Mouse (Mus musculus): Measurements from ENCODE around the gene Cep170. TPM values are rescaled to one million over a fixed set of nuclear protein-coding genes. Genes with fewer than 3 reads are reported as not detected.

Gene Cep170
- total and polyA plus RNA-seq, 2 experiments from 2014 or later, result 7.1 to 18.8 TPM

GRCm38 (mm10) chr1:176700226-176700625, 113.6 kb downstream of the Cep170 start:
- Histone ChIP-seq H3K4me3 (ENCODE audit: low read depth, low read length) (no peak overlapping the region), H3K4me2 (ENCODE audit: low read depth, low read length) (no peak overlapping the region), H3K4me1 (ENCODE audit: control insufficient read depth, insufficient read depth) (no peaks in the 10 kb centered on the region), H3K36me3 (replicated peaks; ENCODE audit: control insufficient read depth, insufficient read depth, low read length) (no peaks in the 10 kb centered on the region), H3K9me3 (replicated peaks; ENCODE audit: control insufficient read depth, low read length) (no peaks in the 10 kb centered on the region), H3K27me3 (ENCODE audit: control insufficient read depth, insufficient read depth, low read length) (no peaks in the 10 kb centered on the region), H3K9ac (replicated peaks; ENCODE audit: low read depth, low read length) (no peak overlapping the region), H3K27ac (ENCODE audit: low read depth) (no peak overlapping the region)
- ATAC-seq (ENCODE audit: insufficient read depth, low read depth) (no peak), DNase-seq (ENCODE audit: low spot score) (no peak)
- TF ChIP-seq CTCF (IDR thresholded peaks at IDR 0.05; ENCODE audit: low read depth) (no peak), EP300 (IDR thresholded peaks at IDR 0.05; ENCODE audit: low read depth) (no peak)
- 94% methylated on average over 1 of the region's 1 CpGs for WGBS

GRCm38 (mm10) chr1:176699793-176700192, 114.1 kb downstream of the Cep170 start:
- DNase-seq (ENCODE audit: low spot score) (no peak), ATAC-seq (ENCODE audit: insufficient read depth, low read depth) (no peak)
- no peaks in the 10 kb centered on the region for H3K27me3 ChIP-seq (ENCODE audit: control insufficient read depth, insufficient read depth, low read length)
- H3K27ac ChIP-seq (ENCODE audit: low read depth), result no peak overlapping the region
- H3K4me3 ChIP-seq (ENCODE audit: low read depth, low read length), result no peak overlapping the region
- no peaks in the 10 kb centered on the region for H3K9me3 ChIP-seq (replicated peaks; ENCODE audit: control insufficient read depth, low read length)
- H3K36me3 ChIP-seq (replicated peaks; ENCODE audit: control insufficient read depth, insufficient read depth, low read length), result no peaks in the 10 kb centered on the region
- no peaks in the 10 kb centered on the region for H3K4me1 ChIP-seq (ENCODE audit: control insufficient read depth, insufficient read depth)
- TF ChIP-seq EP300 (IDR thresholded peaks at IDR 0.05; ENCODE audit: low read depth), result no peak
- TF ChIP-seq CTCF (IDR thresholded peaks at IDR 0.05; ENCODE audit: low read depth), result peak; percentile 67
- H3K4me2 ChIP-seq (ENCODE audit: low read depth, low read length), result no peak overlapping the region
- H3K9ac ChIP-seq (replicated peaks; ENCODE audit: low read depth, low read length), result no peak overlapping the region

- Histone ChIP-seq H3K9me3 (replicated peaks; ENCODE audit: control insufficient read depth, low read length) (no peaks in the 10 kb centered on the region), H3K4me3 (ENCODE audit: low read depth, low read length) (no peak overlapping the region), H3K9ac (replicated peaks; ENCODE audit: low read depth, low read length) (no peak overlapping the region), H3K27me3 (ENCODE audit: control insufficient read depth, insufficient read depth, low read length) (no peaks in the 10 kb centered on the region), H3K4me1 (ENCODE audit: control insufficient read depth, insufficient read depth) (no peaks in the 10 kb centered on the region), H3K27ac (ENCODE audit: low read depth) (no peak overlapping the region), H3K36me3 (replicated peaks; ENCODE audit: control insufficient read depth, insufficient read depth, low read length) (no peaks in the 10 kb centered on the region), H3K4me2 (ENCODE audit: low read depth, low read length) (no peak overlapping the region)
- DNase-seq (ENCODE audit: low spot score) (peak; percentile 11), ATAC-seq (ENCODE audit: insufficient read depth, low read depth) (no peak)
- WGBS, result 67% methylated on average over 3 of the region's 3 CpGs
- no peak for TF ChIP-seq EP300 (IDR thresholded peaks at IDR 0.05; ENCODE audit: low read depth)
- peak; percentile 38 for TF ChIP-seq CTCF (IDR thresholded peaks at IDR 0.05; ENCODE audit: low read depth)
Measured at GRCm38 (mm10) chr1:176698647-176699046, 115.2 kb downstream of the Cep170 start.

- no peak overlapping the region for H3K27ac ChIP-seq (ENCODE audit: low read depth)
- H3K36me3 ChIP-seq (replicated peaks; ENCODE audit: control insufficient read depth, insufficient read depth, low read length), result no peaks in the 10 kb centered on the region
- no peak overlapping the region for H3K9ac ChIP-seq (replicated peaks; ENCODE audit: low read depth, low read length)
- no peak overlapping the region for H3K4me3 ChIP-seq (ENCODE audit: low read depth, low read length)
- TF ChIP-seq CTCF (IDR thresholded peaks at IDR 0.05; ENCODE audit: low read depth) (no peak), EP300 (IDR thresholded peaks at IDR 0.05; ENCODE audit: low read depth) (no peak)
- ATAC-seq (ENCODE audit: insufficient read depth, low read depth) (no peak), DNase-seq (ENCODE audit: low spot score) (peak; percentile 51)
- 13% methylated on average over 7 of the region's 7 CpGs for WGBS
- H3K4me2 ChIP-seq (ENCODE audit: low read depth, low read length), result no peak overlapping the region
- no peaks in the 10 kb centered on the region for H3K27me3 ChIP-seq (ENCODE audit: control insufficient read depth, insufficient read depth, low read length)
- no peaks in the 10 kb centered on the region for H3K4me1 ChIP-seq (ENCODE audit: control insufficient read depth, insufficient read depth)
- no peaks in the 10 kb centered on the region for H3K9me3 ChIP-seq (replicated peaks; ENCODE audit: control insufficient read depth, low read length)
Measured at GRCm38 (mm10) chr1:176697091-176697490, 116.8 kb downstream of the Cep170 start.

GRCm38 (mm10) chr1:176691101-176691500, 122.8 kb downstream of the Cep170 start:
- Histone ChIP-seq H3K27me3 (ENCODE audit: control insufficient read depth, insufficient read depth, low read length) (no peaks in the 10 kb centered on the region), H3K4me3 (ENCODE audit: low read depth, low read length) (no peak overlapping the region), H3K36me3 (replicated peaks; ENCODE audit: control insufficient read depth, insufficient read depth, low read length) (no peaks in the 10 kb centered on the region), H3K9ac (replicated peaks; ENCODE audit: low read depth, low read length) (no peak overlapping the region), H3K4me2 (ENCODE audit: low read depth, low read length) (no peak overlapping the region), H3K4me1 (ENCODE audit: control insufficient read depth, insufficient read depth) (no peaks in the 10 kb centered on the region), H3K27ac (ENCODE audit: low read depth) (no peak overlapping the region), H3K9me3 (replicated peaks; ENCODE audit: control insufficient read depth, low read length) (no peaks in the 10 kb centered on the region)
- DNase-seq (ENCODE audit: low spot score) (no peak), ATAC-seq (ENCODE audit: insufficient read depth, low read depth) (no peak)
- TF ChIP-seq CTCF (IDR thresholded peaks at IDR 0.05; ENCODE audit: low read depth) (no peak), EP300 (IDR thresholded peaks at IDR 0.05; ENCODE audit: low read depth) (no peak)
- WGBS, result 87% methylated on average over 11 of the region's 11 CpGs

GRCm38 (mm10) chr1:176688251-176688880, 125.5 kb downstream of the Cep170 start:
- Histone ChIP-seq H3K4me1 (ENCODE audit: control insufficient read depth, insufficient read depth) (no peaks in the 10 kb centered on the region), H3K4me2 (ENCODE audit: low read depth, low read length) (no peak overlapping the region), H3K9me3 (replicated peaks; ENCODE audit: control insufficient read depth, low read length) (no peaks in the 10 kb centered on the region), H3K27me3 (ENCODE audit: control insufficient read depth, insufficient read depth, low read length) (no peaks in the 10 kb centered on the region), H3K36me3 (replicated peaks; ENCODE audit: control insufficient read depth, insufficient read depth, low read length) (no peaks in the 10 kb centered on the region), H3K27ac (ENCODE audit: low read depth) (no peak overlapping the region), H3K9ac (replicated peaks; ENCODE audit: low read depth, low read length) (no peak overlapping the region), H3K4me3 (ENCODE audit: low read depth, low read length) (no peak overlapping the region)
- ATAC-seq (ENCODE audit: insufficient read depth, low read depth) (no peak), DNase-seq (ENCODE audit: low spot score) (no peak)
- 79% methylated on average over 6 of the region's 6 CpGs for WGBS
- no peak for TF ChIP-seq EP300 (IDR thresholded peaks at IDR 0.05; ENCODE audit: low read depth)
- TF ChIP-seq CTCF (IDR thresholded peaks at IDR 0.05; ENCODE audit: low read depth), result no peak

MicroRNAs within 50 kb of the gene (microRNA counts, 519-probe panel; counts per million panel counts)
- 5,302 counts per million, percentile 68 among the panel's probes with 10 or more counts for microRNA mmu-miR-350

Small RNA genes within 50 kb of the gene (microRNA-seq; reads per million reads assigned to microRNA genes)
- 556 reads per million, percentile 74 among the genes with 10 or more reads in this experiment for gene Mir350

Other genes with a start within 250 kb of the Cep170 start
- 2.2 and 8.1 TPM in 2 replicates for gene Sdccag8, start 593 bp upstream of the Cep170 start, total RNA-seq (2014; rRNA removed; ENCODE audit: low replicate concordance)
- 5.9 and 7.2 TPM in 2 replicates for gene Sdccag8, start 593 bp upstream of the Cep170 start, polyA plus RNA-seq (2015; fragmentation: Nextera tagmentation; extraction: Ambion mirVana)

Measured in heart, postnatal 0 days (tissue).